Mouse (Mus musculus): Measurements from ENCODE around the gene Cdk14.

The Cdk14 gene

GRCm38 (mm10) chr5:5176052-5176451 lies 244.1 kb downstream of the Cdk14 start:
- no peak for DNase-seq

GRCm38 (mm10) chr5:5175611-5176010 lies 244.5 kb downstream of the Cdk14 start:
- DNase-seq = no peak

- no peak for DNase-seq
Measured at GRCm38 (mm10) chr5:5175090-5175489, 245.0 kb downstream of the Cdk14 start.

- no peak for DNase-seq
Measured at GRCm38 (mm10) chr5:5166086-5166485, 254.0 kb downstream of the Cdk14 start.

- no peak for DNase-seq
Measured at GRCm38 (mm10) chr5:5164326-5164725, 255.8 kb downstream of the Cdk14 start.

GRCm38 (mm10) chr5:5163823-5164222 lies 256.3 kb downstream of the Cdk14 start:
- DNase-seq = no peak

GRCm38 (mm10) chr5:5159521-5159920 lies 260.6 kb downstream of the Cdk14 start:
- no peak for DNase-seq

GRCm38 (mm10) chr5:5139855-5140254 lies 280.3 kb downstream of the Cdk14 start:
- peak in 1 of 2 experiments; percentile 4 for DNase-seq

GRCm38 (mm10) chr5:5134905-5135511 lies 285.1 kb downstream of the Cdk14 start:
- DNase-seq = no peak

- DNase-seq = no peak
Measured at GRCm38 (mm10) chr5:5134143-5134904, 285.8 kb downstream of the Cdk14 start.

GRCm38 (mm10) chr5:5128852-5129251 lies 291.3 kb downstream of the Cdk14 start:
- DNase-seq = no peak

GRCm38 (mm10) chr5:5124645-5125044 lies 295.5 kb downstream of the Cdk14 start:
- DNase-seq = no peak

GRCm38 (mm10) chr5:5116775-5117522 lies 303.2 kb downstream of the Cdk14 start:
- no peak for DNase-seq

- DNase-seq = peak; percentile 65 to 69
Measured at GRCm38 (mm10) chr5:5115546-5115945, 304.6 kb downstream of the Cdk14 start.

- DNase-seq = no peak
Measured at GRCm38 (mm10) chr5:5109621-5110020, 310.5 kb downstream of the Cdk14 start.

- DNase-seq = no peak
Measured at GRCm38 (mm10) chr5:5109017-5109416, 311.1 kb downstream of the Cdk14 start.

GRCm38 (mm10) chr5:5096248-5096915 lies 323.7 kb downstream of the Cdk14 start:
- DNase-seq = no peak

GRCm38 (mm10) chr5:5092736-5093135 lies 327.4 kb downstream of the Cdk14 start:
- DNase-seq = peak; percentile 42 to 44

- DNase-seq = no peak
Measured at GRCm38 (mm10) chr5:5071526-5071925, 348.6 kb downstream of the Cdk14 start.

- DNase-seq = no peak
Measured at GRCm38 (mm10) chr5:5064686-5065085, 355.4 kb downstream of the Cdk14 start.

GRCm38 (mm10) chr5:5056102-5056883 lies 363.8 kb downstream of the Cdk14 start:
- DNase-seq = no peak

GRCm38 (mm10) chr5:5055494-5055893 lies 364.6 kb downstream of the Cdk14 start:
- no peak for DNase-seq
